Mouse (Mus musculus): ENCODE measurements around the gene Irf3. TPM values are rescaled to one million over a fixed set of nuclear protein-coding genes. Genes with fewer than 3 reads are reported as not detected.

The Irf3 gene
- polyA plus RNA-seq, 1 experiment from 2014 or later: 96.0 TPM

DNA sequence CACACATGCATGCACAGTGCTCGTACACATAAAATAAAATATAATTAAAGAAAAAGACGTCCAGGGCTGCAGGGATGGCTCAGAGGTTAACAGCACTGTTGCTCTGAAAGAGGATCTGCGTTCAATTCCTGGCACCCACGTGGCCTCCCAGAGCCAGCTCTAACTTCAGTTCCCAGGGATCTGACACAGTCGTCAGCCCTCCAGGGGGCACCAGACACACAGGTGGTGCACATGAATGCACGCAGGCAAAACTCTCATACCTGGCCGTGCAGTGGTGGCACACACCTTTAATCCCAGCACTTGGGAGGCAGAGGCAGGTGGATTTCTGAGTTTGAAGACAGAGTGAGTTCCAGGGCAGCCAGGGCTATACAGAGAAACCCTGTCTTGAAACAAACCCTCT is 31.5 kb upstream of the Irf3 start:
- 73% methylated on average over 7 of the region's 7 CpGs for WGBS
- no peaks in the 10 kb centered on the region for H3K9me3 ChIP-seq (ENCODE audit: control insufficient read depth, low read depth, low read length)
- no peak for ATAC-seq (ENCODE audit: insufficient number of reproducible peaks, insufficient read depth, low FRiP score, low read depth)
- H3K36me3 ChIP-seq (ENCODE audit: control insufficient read depth, insufficient read depth, low read length): peaks cover 13% of the 10 kb centered on the region
- H3K4me1 ChIP-seq (ENCODE audit: control insufficient read depth, insufficient read depth, low read length): peaks cover 1% of the 10 kb centered on the region
- no peak overlapping the region for H3K4me2 ChIP-seq (replicated peaks; ENCODE audit: low read depth, low read length)
- H3K27ac ChIP-seq (ENCODE audit: low read length): no peak overlapping the region
- no peak overlapping the region for H3K9ac ChIP-seq (replicated peaks; ENCODE audit: low read depth, low read length)
- H3K27me3 ChIP-seq (ENCODE audit: control insufficient read depth, insufficient read depth, low read length): no peaks in the 10 kb centered on the region
- H3K4me3 ChIP-seq (ENCODE audit: low read depth, low read length): no peak overlapping the region

DNA sequence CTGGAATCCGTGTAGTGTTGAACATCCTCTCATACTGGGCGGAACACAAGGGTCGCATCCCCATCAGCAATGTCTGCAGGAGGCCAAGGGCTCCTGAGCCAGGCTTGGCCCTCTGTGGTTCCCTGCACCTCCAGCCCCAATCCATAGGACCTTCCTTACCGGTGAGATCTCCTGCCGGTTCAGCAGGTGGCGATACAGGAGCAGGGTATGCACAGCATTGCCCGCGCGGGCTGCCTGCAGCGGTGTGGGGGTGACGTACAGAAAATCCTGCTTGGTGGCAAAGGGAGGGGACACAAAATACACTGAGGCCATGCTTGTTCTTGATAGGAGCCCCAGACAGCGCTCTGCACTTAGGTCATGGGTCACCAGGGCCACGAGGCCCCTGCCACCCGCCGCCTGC is 30.8 kb upstream of the Irf3 start:
- no peak overlapping the region for H3K9ac ChIP-seq (replicated peaks; ENCODE audit: low read depth, low read length)
- H3K4me3 ChIP-seq (ENCODE audit: low read depth, low read length): no peak overlapping the region
- H3K27ac ChIP-seq (ENCODE audit: low read length): no peak overlapping the region
- H3K9me3 ChIP-seq (ENCODE audit: control insufficient read depth, low read depth, low read length): no peaks in the 10 kb centered on the region
- WGBS: 61% methylated on average over 15 of the region's 15 CpGs
- no peaks in the 10 kb centered on the region for H3K27me3 ChIP-seq (ENCODE audit: control insufficient read depth, insufficient read depth, low read length)
- no peak for ATAC-seq (ENCODE audit: insufficient number of reproducible peaks, insufficient read depth, low FRiP score, low read depth)
- H3K4me2 ChIP-seq (replicated peaks; ENCODE audit: low read depth, low read length): no peak overlapping the region
- peaks cover 6% of the 10 kb centered on the region for H3K4me1 ChIP-seq (ENCODE audit: control insufficient read depth, insufficient read depth, low read length)
- peaks cover 8% of the 10 kb centered on the region for H3K36me3 ChIP-seq (ENCODE audit: control insufficient read depth, insufficient read depth, low read length)

DNA sequence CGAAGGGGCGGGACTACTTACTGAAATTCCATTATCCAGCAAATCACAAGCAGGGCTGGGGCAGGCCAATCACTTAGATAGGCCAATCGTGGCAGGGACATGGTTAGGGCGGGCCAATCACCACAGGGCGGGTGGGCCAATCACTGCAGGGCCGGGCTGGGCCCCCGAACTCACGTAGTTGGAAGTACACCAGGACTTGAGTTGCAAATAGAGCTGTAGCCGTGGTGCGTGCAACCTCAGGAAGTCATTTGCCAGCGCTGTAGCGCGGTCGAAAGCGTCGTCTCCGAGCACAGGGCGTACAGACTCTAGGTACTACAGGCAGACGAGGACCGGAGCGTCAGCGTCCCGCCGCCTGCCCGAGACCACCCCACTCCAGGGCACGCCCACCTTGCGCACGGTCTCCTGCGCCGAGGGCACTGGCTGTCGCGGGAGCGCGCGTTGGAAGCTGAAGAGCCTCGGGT is 27.2 kb upstream of the Irf3 start:
- peaks cover 11% of the 10 kb centered on the region for H3K4me1 ChIP-seq (ENCODE audit: control insufficient read depth, insufficient read depth, low read length)
- H3K36me3 ChIP-seq (ENCODE audit: control insufficient read depth, insufficient read depth, low read length): peaks cover 7% of the 10 kb centered on the region
- peak overlapping the region; percentile 33; the same call in 1 of the 2 replicates for H3K9ac ChIP-seq (replicated peaks; ENCODE audit: low read depth, low read length)
- H3K9me3 ChIP-seq (ENCODE audit: control insufficient read depth, low read depth, low read length): no peaks in the 10 kb centered on the region
- peak; percentile 94 for ATAC-seq (ENCODE audit: insufficient number of reproducible peaks, insufficient read depth, low FRiP score, low read depth)
- peak overlapping the region; percentile 45 for H3K4me3 ChIP-seq (ENCODE audit: low read depth, low read length)
- peak overlapping the region; percentile 76 for H3K4me2 ChIP-seq (replicated peaks; ENCODE audit: low read depth, low read length)
- under 1% methylated on average over 36 of the region's 36 CpGs for WGBS
- H3K27me3 ChIP-seq (ENCODE audit: control insufficient read depth, insufficient read depth, low read length): no peaks in the 10 kb centered on the region
- H3K27ac ChIP-seq (ENCODE audit: low read length): peak overlapping the region; percentile 77; the same call in 1 of the 2 replicates

DNA sequence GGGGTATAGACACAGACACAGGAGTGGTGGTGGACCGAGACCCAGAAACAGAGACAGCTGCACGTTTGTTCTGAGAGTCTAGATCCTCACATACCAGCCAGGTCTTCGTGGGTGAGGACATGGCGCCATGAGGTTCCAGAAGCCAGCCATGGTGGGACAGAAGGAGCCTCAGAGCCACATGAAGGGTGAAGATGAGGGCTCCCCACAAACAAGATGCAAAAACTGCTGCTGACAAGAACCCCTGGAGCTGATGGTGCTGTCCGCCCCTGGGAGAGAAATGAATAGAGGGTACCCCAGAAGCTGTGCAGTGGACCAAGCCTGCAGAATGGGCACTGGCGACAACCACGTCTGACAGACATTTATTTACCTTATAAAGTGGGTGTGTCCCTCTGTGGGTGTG is 26.3 kb upstream of the Irf3 start:
- Histone ChIP-seq H3K4me2 (replicated peaks; ENCODE audit: low read depth, low read length) (peak overlapping the region; percentile 76), H3K4me3 (ENCODE audit: low read depth, low read length) (peak overlapping the region; percentile 45), H3K27me3 (ENCODE audit: control insufficient read depth, insufficient read depth, low read length) (no peaks in the 10 kb centered on the region), H3K4me1 (ENCODE audit: control insufficient read depth, insufficient read depth, low read length) (peaks cover 11% of the 10 kb centered on the region), H3K27ac (ENCODE audit: low read length) (no peak overlapping the region), H3K9ac (replicated peaks; ENCODE audit: low read depth, low read length) (no peak overlapping the region), H3K36me3 (ENCODE audit: control insufficient read depth, insufficient read depth, low read length) (peaks cover 7% of the 10 kb centered on the region), H3K9me3 (ENCODE audit: control insufficient read depth, low read depth, low read length) (no peaks in the 10 kb centered on the region)
- no peak for ATAC-seq (ENCODE audit: insufficient number of reproducible peaks, insufficient read depth, low FRiP score, low read depth)
- 62% methylated on average over 7 of the region's 7 CpGs for WGBS

DNA sequence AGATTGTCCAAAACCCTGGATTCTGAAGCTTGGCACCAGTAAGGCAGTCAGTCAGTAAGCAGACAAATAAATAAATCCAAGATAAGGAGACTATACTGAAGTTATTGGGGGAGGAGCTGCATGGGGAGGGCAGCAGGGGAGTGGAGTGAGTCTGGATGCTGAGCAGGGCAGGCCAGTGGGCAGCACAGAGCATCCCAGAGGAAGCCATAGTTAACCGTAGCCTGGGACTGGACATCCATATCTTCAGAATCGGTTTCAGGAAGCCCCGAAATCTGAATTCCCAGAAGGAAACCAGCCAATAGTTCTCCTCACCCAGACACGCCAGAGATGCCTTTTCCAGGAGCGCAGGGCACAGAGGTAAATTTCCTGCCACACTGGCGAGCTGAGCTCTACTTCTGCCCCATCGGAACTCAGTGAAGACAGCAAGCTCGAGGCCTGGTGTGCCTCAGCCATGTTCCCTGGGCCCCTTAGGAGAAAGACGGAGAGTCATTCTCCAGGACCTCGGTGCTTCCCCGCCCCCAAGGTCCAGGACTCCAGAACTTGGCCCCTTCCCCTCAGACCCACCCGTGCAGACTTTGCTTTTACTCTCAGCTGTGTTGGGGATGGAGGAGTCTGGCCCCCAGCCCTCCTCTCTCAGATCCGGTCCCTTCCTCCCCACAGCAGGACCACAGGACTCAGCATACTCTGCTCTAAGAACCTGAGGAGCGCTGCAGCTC is 23.9 kb upstream of the Irf3 start:
- H3K4me1 ChIP-seq (ENCODE audit: control insufficient read depth, insufficient read depth, low read length): peaks cover 11% of the 10 kb centered on the region
- H3K4me2 ChIP-seq (replicated peaks; ENCODE audit: low read depth, low read length): peak overlapping the region; percentile 64
- H3K36me3 ChIP-seq (ENCODE audit: control insufficient read depth, insufficient read depth, low read length): peaks cover 26% of the 10 kb centered on the region
- H3K9me3 ChIP-seq (ENCODE audit: control insufficient read depth, low read depth, low read length): no peaks in the 10 kb centered on the region
- peak overlapping the region; percentile 47 for H3K4me3 ChIP-seq (ENCODE audit: low read depth, low read length)
- WGBS: 37% methylated on average over 14 of the region's 14 CpGs
- peak overlapping the region; percentile 36 for H3K9ac ChIP-seq (replicated peaks; ENCODE audit: low read depth, low read length)
- no peak for ATAC-seq (ENCODE audit: insufficient number of reproducible peaks, insufficient read depth, low FRiP score, low read depth)
- H3K27me3 ChIP-seq (ENCODE audit: control insufficient read depth, insufficient read depth, low read length): no peaks in the 10 kb centered on the region
- peak overlapping the region; percentile 69 for H3K27ac ChIP-seq (ENCODE audit: low read length)

DNA sequence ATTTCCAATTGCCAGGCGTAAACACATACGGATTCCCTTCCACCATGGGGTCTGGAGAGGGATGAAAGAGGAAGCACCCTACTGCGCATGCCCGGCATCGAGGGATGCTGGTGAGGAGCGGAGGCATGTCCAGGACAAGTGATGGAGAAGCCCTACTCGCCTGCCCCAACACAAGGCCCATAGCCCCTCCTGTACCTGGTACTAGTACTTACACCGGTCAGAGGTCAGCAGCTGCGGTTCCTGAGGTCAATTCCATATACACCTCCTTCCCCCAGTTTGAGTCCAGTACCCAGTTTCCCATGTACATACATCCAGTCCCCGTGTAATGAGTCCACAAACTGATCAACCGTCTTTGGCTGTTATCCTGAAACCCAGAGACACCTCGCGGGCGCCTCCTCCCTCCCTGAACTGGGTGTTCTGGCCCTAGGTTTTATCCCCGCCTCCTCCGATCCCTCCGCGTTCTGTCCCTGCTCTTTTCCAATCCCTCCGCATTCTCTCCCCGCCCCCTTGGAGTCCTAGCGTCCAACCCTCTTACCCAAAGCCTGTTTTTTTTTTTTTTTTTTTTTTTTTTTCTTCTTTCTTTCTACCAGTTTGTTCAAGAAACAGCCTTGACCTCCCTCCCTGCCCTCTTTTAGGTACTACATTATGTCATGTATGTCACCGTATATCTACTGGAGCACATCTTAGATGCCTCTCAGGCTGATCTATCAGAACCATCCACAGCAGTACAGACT is 22.9 kb upstream of the Irf3 start, which contains the start of gene Cpt1c:
Gene Cpt1c (minus strand): TSS at position 469 of the 734 bp plus-strand sequence.
- peak within 1 kb of the TSS; percentile 47 for H3K4me3 ChIP-seq (ENCODE audit: low read depth, low read length)
- H3K9ac ChIP-seq (replicated peaks; ENCODE audit: low read depth, low read length): peak within 1 kb of the TSS; percentile 36
- ATAC-seq (ENCODE audit: insufficient number of reproducible peaks, insufficient read depth, low FRiP score, low read depth): peak; percentile 40; the same call in 1 of the 2 replicates
- peaks cover 36% of the 10 kb centered on the region for H3K36me3 ChIP-seq (ENCODE audit: control insufficient read depth, insufficient read depth, low read length)
- H3K4me2 ChIP-seq (replicated peaks; ENCODE audit: low read depth, low read length): peak within 1 kb of the TSS; percentile 64
- H3K9me3 ChIP-seq (ENCODE audit: control insufficient read depth, low read depth, low read length): no peaks in the 10 kb centered on the region
- peak within 1 kb of the TSS; percentile 82 for H3K27ac ChIP-seq (ENCODE audit: low read length)
- 3% methylated on average over 22 of the region's 22 CpGs for WGBS
- no peaks in the 10 kb centered on the region for H3K27me3 ChIP-seq (ENCODE audit: control insufficient read depth, insufficient read depth, low read length)
- peaks cover 11% of the 10 kb centered on the region for H3K4me1 ChIP-seq (ENCODE audit: control insufficient read depth, insufficient read depth, low read length)

DNA sequence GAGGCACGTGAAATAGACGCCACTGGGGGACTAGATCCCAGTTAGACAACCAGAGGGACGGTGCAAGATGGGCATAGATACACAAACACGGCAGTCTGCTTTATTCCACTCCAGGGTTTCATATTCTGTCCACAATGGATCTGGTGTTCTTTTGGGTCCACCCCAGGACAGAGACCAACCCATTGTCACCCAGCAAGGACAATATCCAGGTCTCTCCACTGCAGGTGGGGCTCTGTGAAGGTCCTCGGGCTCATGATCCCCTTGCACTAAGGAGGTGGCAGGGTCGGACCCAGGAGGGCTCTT is 22.4 kb upstream of the Irf3 start:
- no peak for ATAC-seq (ENCODE audit: insufficient number of reproducible peaks, insufficient read depth, low FRiP score, low read depth)
- H3K9ac ChIP-seq (replicated peaks; ENCODE audit: low read depth, low read length): no peak overlapping the region
- H3K27ac ChIP-seq (ENCODE audit: low read length): peak overlapping the region; percentile 82; the same call in 1 of the 2 replicates
- H3K36me3 ChIP-seq (ENCODE audit: control insufficient read depth, insufficient read depth, low read length): peaks cover 41% of the 10 kb centered on the region
- peaks cover 11% of the 10 kb centered on the region for H3K4me1 ChIP-seq (ENCODE audit: control insufficient read depth, insufficient read depth, low read length)
- H3K27me3 ChIP-seq (ENCODE audit: control insufficient read depth, insufficient read depth, low read length): no peaks in the 10 kb centered on the region
- H3K9me3 ChIP-seq (ENCODE audit: control insufficient read depth, low read depth, low read length): no peaks in the 10 kb centered on the region
- no peak overlapping the region for H3K4me3 ChIP-seq (ENCODE audit: low read depth, low read length)
- H3K4me2 ChIP-seq (replicated peaks; ENCODE audit: low read depth, low read length): peak overlapping the region; percentile 64; the same call in 1 of the 2 replicates
- 22% methylated on average over 6 of the region's 6 CpGs for WGBS

DNA sequence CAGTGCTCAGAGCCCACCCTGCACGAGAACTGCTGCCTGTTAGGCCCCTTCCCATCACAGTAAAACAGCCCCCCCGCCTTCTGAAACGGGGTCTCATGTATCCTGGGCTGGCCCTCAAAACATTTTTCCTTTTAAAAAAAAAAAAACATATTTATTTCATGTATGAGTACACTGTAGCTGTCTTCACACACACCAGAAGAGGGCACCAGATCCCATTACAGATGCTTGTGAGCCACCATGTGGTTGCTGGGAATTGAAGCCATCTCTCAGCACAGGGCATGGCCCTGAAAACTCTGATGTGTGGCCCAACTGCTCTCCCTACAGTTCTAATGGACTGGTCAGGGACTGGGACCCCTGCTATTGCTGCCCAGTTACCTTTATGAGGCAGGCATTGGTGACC is 19.1 kb upstream of the Irf3 start:
- Histone ChIP-seq H3K27me3 (ENCODE audit: control insufficient read depth, insufficient read depth, low read length) (no peaks in the 10 kb centered on the region), H3K4me1 (ENCODE audit: control insufficient read depth, insufficient read depth, low read length) (peaks cover 4% of the 10 kb centered on the region; the same call in 1 of the 2 replicates), H3K4me3 (ENCODE audit: low read depth, low read length) (no peak overlapping the region), H3K36me3 (ENCODE audit: control insufficient read depth, insufficient read depth, low read length) (peaks cover 68% of the 10 kb centered on the region), H3K27ac (ENCODE audit: low read length) (no peak overlapping the region), H3K4me2 (replicated peaks; ENCODE audit: low read depth, low read length) (no peak overlapping the region), H3K9ac (replicated peaks; ENCODE audit: low read depth, low read length) (no peak overlapping the region), H3K9me3 (ENCODE audit: control insufficient read depth, low read depth, low read length) (no peaks in the 10 kb centered on the region)
- 89% methylated on average over 3 of the region's 3 CpGs for WGBS
- ATAC-seq (ENCODE audit: insufficient number of reproducible peaks, insufficient read depth, low FRiP score, low read depth): no peak

Data from stomach, embryonic 14.5 days (tissue).